Mouse (Mus musculus): Measurements from ENCODE around the gene Cyp2c23. TPM values are rescaled to one million over a fixed set of nuclear protein-coding genes. Genes with fewer than 3 reads are reported as not detected.
A peak's percentile ranks its signal among the peaks of the same experiment; 100 is the strongest.

Gene Cyp2c23
- polyA plus RNA-seq, 1 experiment, result 0.38 TPM

GRCm38 (mm10) chr19:44005025-44005424 lies 24.0 kb downstream of the Cyp2c23 start:
- no peaks in the 10 kb centered on the region for H3K27me3 ChIP-seq (ENCODE audit: control insufficient read depth, insufficient read depth, insufficient read length)
- H3K36me3 ChIP-seq (ENCODE audit: control insufficient read depth, insufficient read depth), result no peaks in the 10 kb centered on the region
- no peaks in the 10 kb centered on the region for H3K79me2 ChIP-seq (ENCODE audit: control insufficient read depth, insufficient read depth)
- no peak overlapping the region for H3K4me2 ChIP-seq (ENCODE audit: low read depth)
- H3ac ChIP-seq (ENCODE audit: control insufficient read depth, insufficient read length), result no peak overlapping the region
- TF ChIP-seq E2F4 (IDR thresholded peaks at IDR 0.05; ENCODE audit: insufficient read depth), result no peak
- no peak for TF ChIP-seq SRF (IDR thresholded peaks at IDR 0.05; ENCODE audit: control insufficient read depth, insufficient read length, low read depth)
- peak; percentile 22 to 74 (median 60) for TF ChIP-seq MYOG (IDR thresholded peaks at IDR 0.05; ENCODE audit: control insufficient read depth in 1 of 3, insufficient read depth in 1 of 3, insufficient read length in 2 of 3, low read depth in 2 of 3)
- TF ChIP-seq USF1 (IDR thresholded peaks at IDR 0.05; ENCODE audit: low read depth), result no peak
- TF ChIP-seq TCF3 (IDR thresholded peaks at IDR 0.05; ENCODE audit: insufficient read length, low read depth), result no peak
- TF ChIP-seq CEBPB (IDR thresholded peaks at IDR 0.05; ENCODE audit: insufficient read depth, poor library complexity, severe bottlenecking), result no peak
- TF ChIP-seq MAX (IDR thresholded peaks at IDR 0.05; ENCODE audit: low read depth), result no peak
- TF ChIP-seq REST (IDR thresholded peaks at IDR 0.05; ENCODE audit: insufficient read depth, insufficient read length), result no peak
- TF ChIP-seq POLR2AphosphoS2 (IDR thresholded peaks at IDR 0.05; ENCODE audit: insufficient read length, low read depth), result no peak
- peak; percentile 28 to 77 (median 35) for TF ChIP-seq MYOD1 (IDR thresholded peaks at IDR 0.05; ENCODE audit: control insufficient read depth in 1 of 3, insufficient read length in 2 of 3, low read depth in 2 of 3)
- TF ChIP-seq TCF12 (IDR thresholded peaks at IDR 0.05; ENCODE audit: insufficient read depth, poor library complexity, severe bottlenecking), result peak; percentile 51
- TF ChIP-seq POLR2A (IDR thresholded peaks at IDR 0.05; ENCODE audit: insufficient read length, low read depth), result no peak
- H3K4me3 ChIP-seq, result no peak overlapping the region

- no peak overlapping the region for H3ac ChIP-seq (ENCODE audit: control insufficient read depth, insufficient read length)
- TF ChIP-seq USF1 (IDR thresholded peaks at IDR 0.05; ENCODE audit: low read depth) (no peak), CEBPB (IDR thresholded peaks at IDR 0.05; ENCODE audit: insufficient read depth, poor library complexity, severe bottlenecking) (no peak), TCF12 (IDR thresholded peaks at IDR 0.05; ENCODE audit: insufficient read depth, poor library complexity, severe bottlenecking) (no peak), POLR2A (IDR thresholded peaks at IDR 0.05; ENCODE audit: insufficient read length, low read depth) (no peak), SRF (IDR thresholded peaks at IDR 0.05; ENCODE audit: control insufficient read depth, insufficient read length, low read depth) (no peak), MAX (IDR thresholded peaks at IDR 0.05; ENCODE audit: low read depth) (no peak), TCF3 (IDR thresholded peaks at IDR 0.05; ENCODE audit: insufficient read length, low read depth) (no peak), E2F4 (IDR thresholded peaks at IDR 0.05; ENCODE audit: insufficient read depth) (no peak), REST (IDR thresholded peaks at IDR 0.05; ENCODE audit: insufficient read depth, insufficient read length) (no peak), POLR2AphosphoS2 (IDR thresholded peaks at IDR 0.05; ENCODE audit: insufficient read length, low read depth) (no peak), MYOG (IDR thresholded peaks at IDR 0.05; ENCODE audit: control insufficient read depth in 1 of 3, insufficient read depth in 1 of 3, insufficient read length in 2 of 3, low read depth in 2 of 3) (no peak), MYOD1 (IDR thresholded peaks at IDR 0.05; ENCODE audit: control insufficient read depth in 1 of 3, insufficient read length in 2 of 3, low read depth in 2 of 3) (no peak)
- no peaks in the 10 kb centered on the region for H3K27me3 ChIP-seq (ENCODE audit: control insufficient read depth, insufficient read depth, insufficient read length)
- H3K4me2 ChIP-seq (ENCODE audit: low read depth), result no peak overlapping the region
- no peaks in the 10 kb centered on the region for H3K79me2 ChIP-seq (ENCODE audit: control insufficient read depth, insufficient read depth)
- H3K4me3 ChIP-seq, result no peak overlapping the region
- no peaks in the 10 kb centered on the region for H3K36me3 ChIP-seq (ENCODE audit: control insufficient read depth, insufficient read depth)
Measured at GRCm38 (mm10) chr19:44004261-44004660, 24.7 kb downstream of the Cyp2c23 start.

- no peak overlapping the region for H3K4me3 ChIP-seq
- H3K4me2 ChIP-seq (ENCODE audit: low read depth), result peak overlapping the region; percentile 39
- H3K27me3 ChIP-seq (ENCODE audit: control insufficient read depth, insufficient read depth, insufficient read length), result no peaks in the 10 kb centered on the region
- no peaks in the 10 kb centered on the region for H3K36me3 ChIP-seq (ENCODE audit: control insufficient read depth, insufficient read depth)
- TF ChIP-seq MYOD1 (IDR thresholded peaks at IDR 0.05; ENCODE audit: control insufficient read depth in 1 of 3, insufficient read length in 2 of 3, low read depth in 2 of 3) (no peak), POLR2A (IDR thresholded peaks at IDR 0.05; ENCODE audit: insufficient read length, low read depth) (no peak), POLR2AphosphoS2 (IDR thresholded peaks at IDR 0.05; ENCODE audit: insufficient read length, low read depth) (no peak), E2F4 (IDR thresholded peaks at IDR 0.05; ENCODE audit: insufficient read depth) (no peak), MYOG (IDR thresholded peaks at IDR 0.05; ENCODE audit: control insufficient read depth in 1 of 3, insufficient read depth in 1 of 3, insufficient read length in 2 of 3, low read depth in 2 of 3) (no peak), REST (IDR thresholded peaks at IDR 0.05; ENCODE audit: insufficient read depth, insufficient read length) (no peak), SRF (IDR thresholded peaks at IDR 0.05; ENCODE audit: control insufficient read depth, insufficient read length, low read depth) (no peak), TCF12 (IDR thresholded peaks at IDR 0.05; ENCODE audit: insufficient read depth, poor library complexity, severe bottlenecking) (no peak), CEBPB (IDR thresholded peaks at IDR 0.05; ENCODE audit: insufficient read depth, poor library complexity, severe bottlenecking) (no peak), TCF3 (IDR thresholded peaks at IDR 0.05; ENCODE audit: insufficient read length, low read depth) (no peak), USF1 (IDR thresholded peaks at IDR 0.05; ENCODE audit: low read depth) (no peak), MAX (IDR thresholded peaks at IDR 0.05; ENCODE audit: low read depth) (no peak)
- H3ac ChIP-seq (ENCODE audit: control insufficient read depth, insufficient read length), result no peak overlapping the region
- no peaks in the 10 kb centered on the region for H3K79me2 ChIP-seq (ENCODE audit: control insufficient read depth, insufficient read depth)
Measured at GRCm38 (mm10) chr19:44000720-44001119, 28.3 kb downstream of the Cyp2c23 start.

- H3K36me3 ChIP-seq (ENCODE audit: control insufficient read depth, insufficient read depth), result no peaks in the 10 kb centered on the region
Measured at GRCm38 (mm10) chr19:44000061-44000460, 28.9 kb downstream of the Cyp2c23 start.

More at GRCm38 (mm10) chr19:44000061-44000460, 28.9 kb downstream of the Cyp2c23 start:
- Histone ChIP-seq H3K27me3 (ENCODE audit: control insufficient read depth, insufficient read depth, insufficient read length) (no peaks in the 10 kb centered on the region), H3K79me2 (ENCODE audit: control insufficient read depth, insufficient read depth) (no peaks in the 10 kb centered on the region), H3ac (ENCODE audit: control insufficient read depth, insufficient read length) (no peak overlapping the region), H3K4me3 (no peak overlapping the region), H3K4me2 (ENCODE audit: low read depth) (peak overlapping the region; percentile 39)
- TF ChIP-seq TCF12 (IDR thresholded peaks at IDR 0.05; ENCODE audit: insufficient read depth, poor library complexity, severe bottlenecking) (no peak), SRF (IDR thresholded peaks at IDR 0.05; ENCODE audit: control insufficient read depth, insufficient read length, low read depth) (no peak), TCF3 (IDR thresholded peaks at IDR 0.05; ENCODE audit: insufficient read length, low read depth) (no peak), POLR2AphosphoS2 (IDR thresholded peaks at IDR 0.05; ENCODE audit: insufficient read length, low read depth) (no peak), MAX (IDR thresholded peaks at IDR 0.05; ENCODE audit: low read depth) (no peak), MYOD1 (IDR thresholded peaks at IDR 0.05; ENCODE audit: control insufficient read depth in 1 of 3, insufficient read length in 2 of 3, low read depth in 2 of 3) (no peak), REST (IDR thresholded peaks at IDR 0.05; ENCODE audit: insufficient read depth, insufficient read length) (no peak), E2F4 (IDR thresholded peaks at IDR 0.05; ENCODE audit: insufficient read depth) (no peak), MYOG (IDR thresholded peaks at IDR 0.05; ENCODE audit: control insufficient read depth in 1 of 3, insufficient read depth in 1 of 3, insufficient read length in 2 of 3, low read depth in 2 of 3) (no peak), CEBPB (IDR thresholded peaks at IDR 0.05; ENCODE audit: insufficient read depth, poor library complexity, severe bottlenecking) (no peak), POLR2A (IDR thresholded peaks at IDR 0.05; ENCODE audit: insufficient read length, low read depth) (no peak), USF1 (IDR thresholded peaks at IDR 0.05; ENCODE audit: low read depth) (no peak)

All from myocyte (in vitro differentiated cells).